Mouse (Mus musculus): Measurements from ENCODE around the gene Mylk.

- no peak for TF ChIP-seq POLR2A (IDR thresholded peaks at IDR 0.05; ENCODE audit: borderline replicate concordance, extremely low read depth, low read depth, low read length)
- TF ChIP-seq CTCF (IDR thresholded peaks at IDR 0.05; ENCODE audit: insufficient read depth, low read length): no peak
Observed at GRCm38 (mm10) chr16:34847638-34848037, 102.6 kb downstream of the Mylk start.
